Mouse (Mus musculus): ENCODE results near the gene Bhlhe41.

Gene Bhlhe41

GRCm38 (mm10) chr6:145870991-145871390 is 5.6 kb upstream of the Bhlhe41 start:
- no peak for DNase-seq (ENCODE audit: low spot score)

- no peak for DNase-seq (ENCODE audit: low spot score)
Observed at GRCm38 (mm10) chr6:145867111-145867510, 1.8 kb upstream of the Bhlhe41 start.

DNA sequence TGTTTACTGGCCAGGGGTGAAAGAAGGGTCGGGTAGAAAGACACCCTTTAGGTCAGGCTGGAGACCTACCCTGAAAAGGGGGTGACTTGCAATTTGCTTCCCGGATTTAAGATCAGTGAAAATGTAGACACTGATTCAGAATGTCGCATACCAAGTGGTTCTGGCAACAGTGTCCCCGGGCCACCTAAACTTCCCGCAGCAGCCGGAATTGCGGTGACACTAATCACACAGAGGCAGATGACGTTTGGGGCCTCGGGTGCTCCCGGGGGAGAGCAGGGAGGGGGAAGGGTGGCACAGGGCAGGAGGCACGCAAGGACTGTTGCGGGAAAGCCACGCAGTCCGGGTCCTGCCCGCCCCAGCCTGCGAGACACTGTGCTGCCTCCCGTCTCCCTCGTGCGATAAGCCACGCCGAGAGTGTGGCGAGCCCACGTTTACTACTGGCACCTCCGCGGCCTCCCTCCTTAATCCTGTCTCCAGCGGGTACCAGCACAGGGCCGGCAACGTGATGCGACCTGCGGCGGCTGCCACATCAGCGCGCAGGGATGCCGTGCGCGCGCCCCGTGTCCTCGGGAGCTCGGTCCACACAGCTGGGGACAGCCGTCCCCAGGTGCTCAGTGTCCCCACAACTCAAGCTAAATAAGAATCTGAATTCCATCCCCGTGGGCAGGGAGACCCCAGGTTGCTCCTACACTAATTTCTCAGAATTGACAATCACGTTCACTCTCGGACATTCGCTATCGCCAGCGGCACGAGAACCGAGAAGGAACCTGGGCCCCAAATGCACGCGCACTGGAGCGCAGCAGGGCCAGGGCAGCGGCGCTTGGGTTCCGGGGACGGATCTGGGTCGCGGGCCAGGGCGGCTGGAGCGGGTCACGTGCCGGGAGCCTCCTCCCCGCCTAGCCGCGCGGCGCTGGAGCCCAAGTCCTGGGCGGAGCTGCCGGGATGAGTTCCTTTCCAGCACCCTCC is 811 bp upstream of the Bhlhe41 start:
- DNase-seq (ENCODE audit: low spot score) = peak; percentile 60

GRCm38 (mm10) chr6:145864171-145864570 is 1.2 kb downstream of the Bhlhe41 start:
- DNase-seq (ENCODE audit: low spot score) = no peak

- peak; percentile 58 for DNase-seq (ENCODE audit: low spot score)
Observed at GRCm38 (mm10) chr6:145863065-145863971, 2.0 kb downstream of the Bhlhe41 start.

DNA sequence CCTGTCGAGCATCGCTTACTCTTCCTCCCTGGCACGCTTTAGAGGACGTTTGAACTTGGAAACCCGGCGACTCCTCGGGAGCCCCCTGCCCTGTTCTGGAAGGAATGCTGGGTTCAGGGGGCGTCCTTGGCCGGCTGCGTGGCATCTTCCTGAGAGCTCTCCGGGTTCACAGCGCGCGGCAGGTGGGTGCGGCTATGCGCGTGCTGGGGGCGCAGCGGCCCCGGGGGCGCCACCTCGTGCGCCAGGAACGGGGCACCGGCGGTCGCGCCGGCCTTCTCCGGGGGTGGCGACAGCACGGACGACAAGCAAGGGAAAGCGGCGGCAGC is 2.7 kb downstream of the Bhlhe41 start:
- no peak for DNase-seq (ENCODE audit: low spot score)

GRCm38 (mm10) chr6:145862321-145862720 is 3.0 kb downstream of the Bhlhe41 start:
- no peak for DNase-seq (ENCODE audit: low spot score)

- DNase-seq (ENCODE audit: low spot score) = no peak
Observed at GRCm38 (mm10) chr6:145861462-145862227, 3.7 kb downstream of the Bhlhe41 start.

DNA sequence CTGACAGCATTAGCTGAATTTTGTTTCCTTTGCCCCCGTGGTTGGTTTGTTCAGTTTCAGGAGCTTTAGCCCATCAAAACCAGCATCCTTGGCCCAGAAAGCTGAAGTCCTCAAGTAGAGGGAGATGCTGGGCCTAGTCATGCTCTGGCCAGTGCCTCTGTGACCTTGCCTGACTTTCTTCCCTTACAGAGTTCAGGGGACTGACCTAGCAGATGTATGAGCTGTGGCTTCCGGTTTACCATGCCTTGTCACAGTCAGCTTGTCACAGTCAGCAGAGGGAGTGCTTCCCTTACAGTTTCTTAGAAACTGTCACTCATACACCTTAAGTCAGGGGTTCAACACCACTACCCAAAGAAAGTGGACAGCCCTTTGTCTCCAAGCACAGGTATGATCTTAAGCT is 5.0 kb downstream of the Bhlhe41 start:
- DNase-seq (ENCODE audit: low spot score) = peak; percentile 7

DNA sequence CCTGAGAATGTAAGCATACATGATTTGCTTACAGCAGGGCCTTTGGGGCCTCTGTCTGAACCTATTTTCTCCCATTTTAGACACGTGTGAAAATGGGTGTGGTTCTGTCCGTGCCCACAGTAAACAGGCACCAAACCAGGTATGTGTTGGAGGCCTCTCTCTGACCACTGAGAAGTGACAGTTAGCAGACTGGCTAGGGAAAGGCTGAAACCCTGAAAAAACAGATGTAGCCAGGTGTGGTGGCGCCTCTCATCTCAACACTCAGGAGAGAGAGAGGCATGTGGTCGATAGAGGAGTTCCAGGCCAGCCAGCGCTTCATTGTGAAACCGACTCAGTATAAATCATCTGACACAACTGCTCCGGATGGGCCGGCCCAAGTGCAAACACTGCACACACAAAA is 6.9 kb downstream of the Bhlhe41 start:
- DNase-seq (ENCODE audit: low spot score) = no peak

DNA sequence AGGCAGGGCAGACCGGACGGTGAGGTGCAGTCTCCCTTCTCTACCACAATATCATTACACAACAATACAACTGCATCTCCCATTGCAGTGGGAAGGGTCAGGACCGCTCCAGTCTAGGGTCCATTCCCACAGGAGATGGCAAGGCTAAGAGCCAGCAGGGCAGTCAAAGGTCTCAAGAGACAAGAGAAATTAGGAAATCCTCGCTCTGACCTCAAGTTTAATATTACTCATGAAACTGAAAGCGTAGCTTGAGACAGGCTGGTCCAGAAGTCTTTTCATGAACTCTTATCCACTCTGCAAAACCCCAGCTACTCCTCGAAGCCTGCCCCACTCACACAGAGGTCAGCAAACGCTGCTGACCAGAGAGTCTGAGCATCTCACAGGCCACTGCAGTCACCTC is 7.9 kb downstream of the Bhlhe41 start:
- DNase-seq (ENCODE audit: low spot score) = no peak

DNA sequence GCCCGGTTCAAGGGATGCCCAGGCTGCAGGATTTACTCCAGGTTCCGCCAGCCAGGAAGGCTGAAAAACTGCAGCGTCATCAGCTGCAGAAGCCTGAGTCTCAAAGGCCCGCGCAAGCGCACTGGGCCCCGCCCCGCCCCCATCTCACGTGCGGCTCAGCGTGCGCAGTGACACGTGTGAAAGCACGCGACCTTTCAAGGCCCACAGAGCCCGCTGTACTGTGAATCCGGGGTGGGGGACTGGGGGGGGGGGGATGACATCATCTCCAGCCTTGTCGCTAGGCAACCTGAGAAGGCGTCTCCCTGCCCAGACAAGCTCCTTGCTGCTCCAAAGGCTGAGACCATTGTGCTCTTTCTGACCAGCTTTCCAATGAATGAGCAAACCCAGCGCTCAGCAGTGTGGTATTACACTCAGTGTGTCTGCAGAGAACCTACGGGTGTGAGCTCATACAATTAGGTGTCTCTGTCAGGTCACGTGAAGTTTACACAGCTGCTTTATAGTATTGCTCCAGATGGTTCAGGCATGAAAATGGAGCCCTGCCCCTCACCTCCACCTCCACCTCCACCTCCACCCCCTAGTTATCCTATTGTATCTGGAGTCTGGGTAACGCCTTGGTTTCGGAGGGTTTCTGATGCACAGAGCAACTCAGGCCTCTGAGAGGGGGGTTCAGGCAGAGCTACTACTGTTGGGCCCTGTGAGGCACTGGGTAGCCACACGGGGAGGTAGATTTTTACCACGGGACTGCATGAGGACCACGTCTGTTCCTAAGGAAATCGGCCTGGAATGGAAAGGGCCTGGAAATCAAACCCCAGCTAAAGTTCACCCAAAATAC is 9.4 kb downstream of the Bhlhe41 start:
- DNase-seq (ENCODE audit: low spot score) = peak; percentile 96

DNA sequence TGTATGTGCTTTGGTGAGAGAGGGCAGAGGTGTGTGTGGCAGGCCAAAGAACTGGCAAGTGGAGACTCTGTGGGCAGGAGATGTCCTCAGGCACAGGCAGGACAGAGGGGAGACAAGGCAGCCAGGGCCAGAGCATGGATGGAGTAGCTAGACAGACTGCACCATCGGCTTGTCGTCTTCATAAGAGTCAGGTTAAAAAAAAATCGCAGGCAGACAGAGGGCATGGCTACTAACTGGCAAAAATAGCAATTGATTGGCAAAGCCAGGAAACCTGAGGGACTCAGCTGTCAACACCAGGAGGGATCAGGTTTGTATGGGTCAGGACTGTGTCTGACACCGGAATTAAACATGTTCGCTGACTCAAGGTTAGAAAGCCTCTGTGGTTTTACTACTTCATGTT is 10.6 kb downstream of the Bhlhe41 start:
- no peak for DNase-seq (ENCODE audit: low spot score)

GRCm38 (mm10) chr6:145853356-145854079 is 11.8 kb downstream of the Bhlhe41 start:
- no peak for DNase-seq (ENCODE audit: low spot score)

- DNase-seq (ENCODE audit: low spot score) = no peak
Observed at GRCm38 (mm10) chr6:145852708-145853107, 12.7 kb downstream of the Bhlhe41 start.

GRCm38 (mm10) chr6:145851956-145852355 is 13.4 kb downstream of the Bhlhe41 start:
- DNase-seq (ENCODE audit: low spot score) = no peak

DNA sequence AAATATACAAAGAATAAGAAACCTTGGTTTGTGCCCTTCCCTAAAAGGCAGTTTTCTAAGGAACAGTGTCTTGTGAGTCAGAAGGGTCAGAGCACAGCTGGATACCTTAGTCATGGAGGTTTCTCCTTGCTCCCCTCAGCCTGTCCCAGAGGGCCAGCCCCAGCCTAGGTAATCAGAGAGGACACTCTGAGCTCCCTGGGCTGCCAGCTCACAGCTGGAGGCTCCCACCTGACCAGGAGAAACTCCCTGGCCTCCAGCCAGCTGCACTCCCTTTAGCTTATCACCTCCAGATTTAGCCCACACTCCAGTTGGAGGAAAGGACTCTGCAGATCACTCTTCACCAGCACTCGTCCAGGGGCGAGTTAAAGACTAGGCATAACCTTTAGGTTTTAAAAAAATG is 14.6 kb downstream of the Bhlhe41 start:
- no peak for DNase-seq (ENCODE audit: low spot score)

- DNase-seq (ENCODE audit: low spot score) = no peak
Observed at GRCm38 (mm10) chr6:145847661-145848060, 17.7 kb downstream of the Bhlhe41 start.

DNA sequence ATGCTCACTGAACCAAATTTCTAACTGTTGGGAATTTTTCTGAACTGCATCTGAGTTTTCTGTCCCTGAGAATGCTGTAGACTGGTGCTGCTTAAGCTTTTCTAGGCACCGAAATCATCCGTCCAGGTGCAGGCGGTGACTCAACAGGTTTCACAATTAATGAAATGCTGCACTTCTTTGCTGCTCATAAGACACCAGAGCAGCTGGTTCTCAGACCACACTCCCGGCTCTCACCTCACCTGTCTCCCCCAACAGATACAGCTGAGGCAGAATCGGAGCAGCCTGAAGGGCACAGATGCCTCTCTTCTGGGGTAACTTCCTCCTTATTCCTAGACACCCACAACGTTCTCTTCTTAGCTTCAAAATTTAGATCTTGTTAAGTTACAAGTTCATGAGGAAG is 18.4 kb downstream of the Bhlhe41 start:
- DNase-seq (ENCODE audit: low spot score) = no peak

- DNase-seq (ENCODE audit: low spot score) = no peak
Observed at GRCm38 (mm10) chr6:145846076-145846475, 19.3 kb downstream of the Bhlhe41 start.

DNA sequence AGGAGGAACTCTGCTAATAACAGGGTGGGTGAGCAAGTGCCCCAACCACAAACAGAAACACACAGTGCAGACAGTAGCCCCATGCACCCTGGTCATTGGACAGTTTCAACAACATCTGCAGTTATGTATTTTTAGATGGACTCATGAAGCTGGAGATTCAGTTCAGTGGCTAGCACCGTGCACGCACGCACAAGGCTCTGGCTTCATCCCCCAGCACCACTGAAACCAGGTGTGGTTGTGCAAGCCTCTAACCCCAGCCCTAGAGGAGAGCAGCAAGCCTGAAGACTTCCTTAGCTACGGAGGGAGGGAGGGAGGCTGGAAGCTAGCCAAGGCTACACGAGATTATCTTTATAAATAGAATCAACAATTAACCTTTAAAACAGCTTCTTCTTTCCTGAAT is 19.7 kb downstream of the Bhlhe41 start:
- no peak for DNase-seq (ENCODE audit: low spot score)

Data from yolk sac, embryonic 10.5 days (tissue).